Comparison of ENCODE assay signal across 14 mouse cellular contexts in genomic region chr4:82433926-82434705, GRCm38 (mm10).
A peak's percentile ranks its signal among the peaks of the same experiment; 100 is the strongest.
DNase-seq lines count a peak whose midpoint lies in the region; ATAC-seq and TF ChIP-seq lines count a peak whose summit lies in the region.
"Had no signal": no experiment of that assay in that cellular context is flagged by ENCODE, and none has a peak within 500 bp of the region (broad histone marks: within the 10 kb centered on the region; RNA-seq: fewer than 3 reads in every experiment).

No protein-coding gene starts in this region.

- 0 out of 2 replicates have a peak, but pooled peaks have one; percentile 16 for ATAC-seq in lung, embryonic 15.5 days (ENCODE audit: borderline replicate concordance, extremely low read depth, low FRiP score, low TSS enrichment)
- ATAC-seq: midbrain, embryonic 16.5 days had no signal

- no peaks in the 10 kb centered on the region for H3K27me3 ChIP-seq in heart, embryonic 10.5 days (ENCODE audit: insufficient read depth, poor library complexity, severe bottlenecking)
- no peaks in the 10 kb centered on the region for H3K27me3 ChIP-seq in lung, embryonic 15.5 days

- peak overlapping the region; percentile 8; the same call in 1 of the 2 replicates for H3K4me2 ChIP-seq in lung, embryonic 15.5 days
- H3K4me2 ChIP-seq: liver, embryonic 11.5 days had no signal

- H3K36me3 ChIP-seq in heart, embryonic 10.5 days = no peaks in the 10 kb centered on the region
- H3K36me3 ChIP-seq in lung, embryonic 15.5 days = no peaks in the 10 kb centered on the region

- DNase-seq in heart, embryonic 10.5 days (ENCODE audit: low spot score) = no peak
- DNase-seq in heart, postnatal 25 days (ENCODE audit: low spot score) = no peak
- DNase-seq in layer of hippocampus, adult 2 months (ENCODE audit: low spot score in 2 of 2) = no peak
- no peak for DNase-seq in layer of hippocampus, adult 9-11 months
- DNase-seq in lung, postnatal 36 days = peak; percentile 64
- no peak for DNase-seq in adrenal gland, adult (ENCODE audit: inconsistent age in 2 of 2, low spot score in 1 of 2)
- DNase-seq in left cerebral cortex, adult 11 months (ENCODE audit: low spot score) = no peak
- DNase-seq: adrenal gland, postnatal 10 days; cerebellum, adult 8-10 months; thymus, postnatal 4 days had no signal

- H3K4me3 ChIP-seq in heart, embryonic 10.5 days = no peak overlapping the region
- peak overlapping the region; percentile 9; the same call in 1 of the 2 replicates for H3K4me3 ChIP-seq in layer of hippocampus, adult 2 months
- no peak overlapping the region for H3K4me3 ChIP-seq in lung, embryonic 15.5 days

- no peaks in the 10 kb centered on the region for H3K9me3 ChIP-seq in heart, embryonic 10.5 days
- H3K9me3 ChIP-seq in lung, embryonic 15.5 days = no peaks in the 10 kb centered on the region

- intact Hi-C loops in heart, postnatal 25 days (cut with DNase I) = loop anchor here (2.0 kb wide), 1 partner anchor 71 kb away; no protein-coding TSS in a partner anchor

- no peak overlapping the region for H3K9ac ChIP-seq in lung, embryonic 15.5 days

- TF ChIP-seq CTCF in layer of hippocampus, adult 2 months (conservative IDR thresholded peaks at IDR 0.05) = no peak

- 59% methylated on average over 13 of the region's 13 CpGs for WGBS in heart, embryonic 10.5 days
- 22% methylated on average over 13 of the region's 13 CpGs for WGBS in lung, embryonic 15.5 days

- H3K27ac ChIP-seq in heart, embryonic 10.5 days = 0 out of 2 replicates have a peak overlapping the region, but pooled peaks have one; percentile 10
- peak overlapping the region; percentile 53; the same call in 1 of the 2 replicates for H3K27ac ChIP-seq in layer of hippocampus, adult 2 months
- H3K27ac ChIP-seq in lung, embryonic 15.5 days = peak overlapping the region; percentile 78
- H3K27ac ChIP-seq: kidney, postnatal 0 days had no signal

- peaks cover 52% of the 10 kb centered on the region for H3K4me1 ChIP-seq in heart, embryonic 10.5 days
- H3K4me1 ChIP-seq in lung, embryonic 15.5 days = peaks cover 75% of the 10 kb centered on the region

Comparison
In these comparisons a context has a peak if more than half of its experiments do, and no peak if none do; other contexts are left out.
1. H3K27ac ChIP-seq: peak in every context shown above with its lines; median percentile 78 in lung, embryonic 15.5 days; 53 in layer of hippocampus, adult 2 months; 10 in heart, embryonic 10.5 days.